Mouse (Mus musculus) lung, adult 2 months (tissue): Measurements from ENCODE around the gene Acap1.

Experiments
- CTCF ChIP-seq: fragments of 200-500 bp; IDR thresholded peaks from 2 replicates; pipeline ENCODE4 v1.5.1; 2011; ENCODE audit warnings: mild to moderate bottlenecking, low read length, control low read depth; ENCODE audit not compliant: insufficient read depth
- POLR2A ChIP-seq: fragments of 200-500 bp; IDR thresholded peaks from 2 replicates; pipeline ENCODE4 v1.6.1; 2011; ENCODE audit warnings: low read depth, mild to moderate bottlenecking, control low read depth, low read length, borderline replicate concordance; ENCODE audit errors: extremely low read depth

GRCm38 (mm10) chr11:69909174-69909573 lies 13.8 kb upstream of the Acap1 start:
- no peak for TF ChIP-seq POLR2A
- no peak for TF ChIP-seq CTCF
